Mouse (Mus musculus) embryo, embryonic 10 days (tissue): Measurements from ENCODE around the gene Gli2.

Experiments
- DNase-seq: peaks from one replicate; pipeline ENCODE4 v3.0.0-alpha.2; 2015; ENCODE audit warnings: low spot score

Gli2 gene

GRCm38 (mm10) chr1:119051192-119051937 is 2.1 kb downstream of the Gli2 start:
- no peak for DNase-seq

GRCm38 (mm10) chr1:119049812-119050615 is 3.4 kb downstream of the Gli2 start:
- no peak for DNase-seq

- DNase-seq: peak; percentile 63
Observed at GRCm38 (mm10) chr1:119048988-119049387, 4.4 kb downstream of the Gli2 start.

GRCm38 (mm10) chr1:119048547-119048946 is 4.9 kb downstream of the Gli2 start:
- no peak for DNase-seq

GRCm38 (mm10) chr1:119047462-119048371 is 5.7 kb downstream of the Gli2 start:
- peak; percentile 59 for DNase-seq

- no peak for DNase-seq
Observed at GRCm38 (mm10) chr1:119038436-119038835, 15.0 kb downstream of the Gli2 start.

GRCm38 (mm10) chr1:119035931-119036330 is 17.5 kb downstream of the Gli2 start:
- DNase-seq: peak; percentile 55

- peak; percentile 71 for DNase-seq
Observed at GRCm38 (mm10) chr1:119035301-119035700, 18.1 kb downstream of the Gli2 start.

GRCm38 (mm10) chr1:119034163-119034705 is 19.2 kb downstream of the Gli2 start:
- no peak for DNase-seq

- DNase-seq: peak; percentile 80
Observed at GRCm38 (mm10) chr1:119033450-119034162, 19.8 kb downstream of the Gli2 start.

GRCm38 (mm10) chr1:119031185-119031584 is 22.2 kb downstream of the Gli2 start:
- DNase-seq: no peak

- peak; percentile 64 for DNase-seq
Observed at GRCm38 (mm10) chr1:119025647-119026358, 27.6 kb downstream of the Gli2 start.

- DNase-seq: no peak
Observed at GRCm38 (mm10) chr1:119022311-119022710, 31.1 kb downstream of the Gli2 start.

- no peak for DNase-seq
Observed at GRCm38 (mm10) chr1:119020092-119020491, 33.3 kb downstream of the Gli2 start.

- no peak for DNase-seq
Observed at GRCm38 (mm10) chr1:119019056-119019455, 34.4 kb downstream of the Gli2 start.

- no peak for DNase-seq
Observed at GRCm38 (mm10) chr1:119016866-119017265, 36.6 kb downstream of the Gli2 start.

GRCm38 (mm10) chr1:119015108-119015507 is 38.3 kb downstream of the Gli2 start:
- DNase-seq: no peak

GRCm38 (mm10) chr1:119008949-119009348 is 44.5 kb downstream of the Gli2 start:
- no peak for DNase-seq

- DNase-seq: no peak
Observed at GRCm38 (mm10) chr1:119003852-119004398, 49.5 kb downstream of the Gli2 start.

- DNase-seq: no peak
Observed at GRCm38 (mm10) chr1:119001454-119002034, 51.9 kb downstream of the Gli2 start.
